Mouse (Mus musculus): ENCODE data around the gene Ep300. TPM values are rescaled to one million over a fixed set of nuclear protein-coding genes. Genes with fewer than 3 reads are reported as not detected.
"Not testable (repeated sequence)": the region's sequence is repeated elsewhere in the genome, so short reads cannot be mapped to it uniquely, and the experiment has no call there.

The Ep300 gene
- polyA plus RNA-seq, 1 experiment from 2014 or later = 24.8 TPM

GRCm38 (mm10) chr15:81694891-81695290 lies 109.7 kb downstream of the Ep300 start:
- H3K27ac ChIP-seq = peak overlapping the region; percentile 5; the same call in 1 of the 2 replicates
- peaks cover 40% of the 10 kb centered on the region for H3K27me3 ChIP-seq (ENCODE audit: control insufficient read depth, insufficient read depth, low read length)
- no peak for DNase-seq (ENCODE audit: low spot score)
- peak overlapping the region; percentile 83 for H3K9ac ChIP-seq
- peaks cover 17% of the 10 kb centered on the region; the same call in 1 of the 2 replicates for H3K4me1 ChIP-seq (replicated peaks; ENCODE audit: control insufficient read depth, insufficient read depth, low read length)
- no peak for ATAC-seq (ENCODE audit: low FRiP score)
- H3K4me2 ChIP-seq (replicated peaks) = peak overlapping the region; percentile 95
- peak overlapping the region; percentile 56 for H3K4me3 ChIP-seq (replicated peaks; ENCODE audit: low read length)
- no peaks in the 10 kb centered on the region for H3K9me3 ChIP-seq (ENCODE audit: control insufficient read depth, low read length)
- no peaks in the 10 kb centered on the region for H3K36me3 ChIP-seq (replicated peaks; ENCODE audit: control insufficient read depth, insufficient read depth)
- 30% methylated on average over 14 of the region's 19 CpGs for WGBS

- Histone ChIP-seq H3K4me1 (replicated peaks; ENCODE audit: control insufficient read depth, insufficient read depth, low read length) (peaks cover 17% of the 10 kb centered on the region; the same call in 1 of the 2 replicates), H3K4me2 (replicated peaks) (0 out of 2 replicates have a peak within 1 kb of the TSS, but pooled peaks have one; percentile 15), H3K4me3 (replicated peaks; ENCODE audit: low read length) (no peak within 1 kb of the TSS), H3K27ac (peak within 1 kb of the TSS; percentile 39; the same call in 1 of the 2 replicates), H3K9ac (no peak within 1 kb of the TSS), H3K36me3 (replicated peaks; ENCODE audit: control insufficient read depth, insufficient read depth) (0 out of 2 replicates have a peak, but pooled peaks cover under 1% of the 10 kb centered on the region), H3K9me3 (ENCODE audit: control insufficient read depth, low read length) (no peaks in the 10 kb centered on the region), H3K27me3 (ENCODE audit: control insufficient read depth, insufficient read depth, low read length) (peaks cover 33% of the 10 kb centered on the region)
- WGBS = 52% methylated on average over 7 of the region's 7 CpGs
- ATAC-seq (ENCODE audit: low FRiP score) = peak; percentile 39; the same call in 1 of the 2 replicates
- no peak for DNase-seq (ENCODE audit: low spot score)
Measured at GRCm38 (mm10) chr15:81697175-81697574, 112.0 kb downstream of the Ep300 start, which contains the start of gene Chadl. Gene Chadl (minus strand): TSS chr15:81697287.

- no peak overlapping the region for H3K27ac ChIP-seq
- ATAC-seq (ENCODE audit: low FRiP score) = no peak
- H3K36me3 ChIP-seq (replicated peaks; ENCODE audit: control insufficient read depth, insufficient read depth) = peaks cover 7% of the 10 kb centered on the region; the same call in 1 of the 2 replicates
- H3K4me1 ChIP-seq (replicated peaks; ENCODE audit: control insufficient read depth, insufficient read depth, low read length) = peaks cover 16% of the 10 kb centered on the region; the same call in 1 of the 2 replicates
- H3K4me2 ChIP-seq (replicated peaks) = no peak overlapping the region
- no peak overlapping the region for H3K4me3 ChIP-seq (replicated peaks; ENCODE audit: low read length)
- no peaks in the 10 kb centered on the region for H3K9me3 ChIP-seq (ENCODE audit: control insufficient read depth, low read length)
- DNase-seq (ENCODE audit: low spot score) = peak; percentile 31
- WGBS = 51% methylated on average over 3 of the region's 3 CpGs
- peaks cover 26% of the 10 kb centered on the region for H3K27me3 ChIP-seq (ENCODE audit: control insufficient read depth, insufficient read depth, low read length)
- H3K9ac ChIP-seq = no peak overlapping the region
Measured at GRCm38 (mm10) chr15:81697847-81698246, 112.7 kb downstream of the Ep300 start.

- DNase-seq (ENCODE audit: low spot score) (no peak), ATAC-seq (ENCODE audit: low FRiP score) (no peak)
- H3K9ac ChIP-seq = no peak overlapping the region
- H3K4me1 ChIP-seq (replicated peaks; ENCODE audit: control insufficient read depth, insufficient read depth, low read length) = peaks cover 10% of the 10 kb centered on the region; the same call in 1 of the 2 replicates
- H3K4me2 ChIP-seq (replicated peaks) = no peak overlapping the region
- H3K9me3 ChIP-seq (ENCODE audit: control insufficient read depth, low read length) = no peaks in the 10 kb centered on the region
- no peak overlapping the region for H3K27ac ChIP-seq
- 72% methylated on average over 2 of the region's 2 CpGs for WGBS
- peaks cover 20% of the 10 kb centered on the region for H3K27me3 ChIP-seq (ENCODE audit: control insufficient read depth, insufficient read depth, low read length)
- peaks cover 14% of the 10 kb centered on the region; the same call in 1 of the 2 replicates for H3K36me3 ChIP-seq (replicated peaks; ENCODE audit: control insufficient read depth, insufficient read depth)
- H3K4me3 ChIP-seq (replicated peaks; ENCODE audit: low read length) = no peak overlapping the region
Measured at GRCm38 (mm10) chr15:81698532-81698931, 113.4 kb downstream of the Ep300 start.

- Histone ChIP-seq H3K4me3 (replicated peaks; ENCODE audit: low read length) (no peak overlapping the region), H3K36me3 (replicated peaks; ENCODE audit: control insufficient read depth, insufficient read depth) (peaks cover 30% of the 10 kb centered on the region), H3K27me3 (ENCODE audit: control insufficient read depth, insufficient read depth, low read length) (peaks cover 5% of the 10 kb centered on the region; the same call in 1 of the 2 replicates), H3K9me3 (ENCODE audit: control insufficient read depth, low read length) (no peaks in the 10 kb centered on the region), H3K27ac (no peak overlapping the region), H3K9ac (no peak overlapping the region), H3K4me2 (replicated peaks) (no peak overlapping the region), H3K4me1 (replicated peaks; ENCODE audit: control insufficient read depth, insufficient read depth, low read length) (no peaks in the 10 kb centered on the region)
- DNase-seq (ENCODE audit: low spot score) (no peak), ATAC-seq (ENCODE audit: low FRiP score) (no peak)
- WGBS = 68% methylated on average over 2 of the region's 2 CpGs
Measured at GRCm38 (mm10) chr15:81700161-81700560, 115.0 kb downstream of the Ep300 start.

GRCm38 (mm10) chr15:81700601-81701000 lies 115.5 kb downstream of the Ep300 start:
- 87% methylated on average over 8 of the region's 8 CpGs for WGBS
- DNase-seq (ENCODE audit: low spot score) = no peak
- Histone ChIP-seq H3K36me3 (replicated peaks; ENCODE audit: control insufficient read depth, insufficient read depth) (peaks cover 35% of the 10 kb centered on the region), H3K4me1 (replicated peaks; ENCODE audit: control insufficient read depth, insufficient read depth, low read length) (no peaks in the 10 kb centered on the region), H3K4me2 (replicated peaks) (no peak overlapping the region), H3K27me3 (ENCODE audit: control insufficient read depth, insufficient read depth, low read length) (peaks cover 2% of the 10 kb centered on the region; the same call in 1 of the 2 replicates), H3K27ac (no peak overlapping the region), H3K9me3 (ENCODE audit: control insufficient read depth, low read length) (no peaks in the 10 kb centered on the region), H3K9ac (no peak overlapping the region), H3K4me3 (replicated peaks; ENCODE audit: low read length) (no peak overlapping the region)
- no peak for ATAC-seq (ENCODE audit: low FRiP score)

GRCm38 (mm10) chr15:81701350-81701749 lies 116.2 kb downstream of the Ep300 start:
- 77% methylated on average over 4 of the region's 4 CpGs for WGBS
- not testable (repeated sequence) for H3K27me3 ChIP-seq (ENCODE audit: control insufficient read depth, insufficient read depth, low read length); H3K9me3 ChIP-seq (ENCODE audit: control insufficient read depth, low read length); DNase-seq (ENCODE audit: low spot score); H3K27ac ChIP-seq; H3K4me2 ChIP-seq (replicated peaks); H3K4me1 ChIP-seq (replicated peaks; ENCODE audit: control insufficient read depth, insufficient read depth, low read length); H3K4me3 ChIP-seq (replicated peaks; ENCODE audit: low read length); H3K9ac ChIP-seq; ATAC-seq (ENCODE audit: low FRiP score)
- H3K36me3 ChIP-seq (replicated peaks; ENCODE audit: control insufficient read depth, insufficient read depth) = peaks cover 42% of the 10 kb centered on the region

Small RNAs within 50 kb of the gene (microRNA-seq; reads per million reads assigned to microRNA genes)
- gene Gm23880 = not detected

Other genes starting within 250 kb of the Ep300 start
- gene Slc25a17, start 224.5 kb upstream of the Ep300 start, polyA plus RNA-seq (2014; fragmentation: Nextera tagmentation; extraction: Ambion mirVana) = 130 and 140 TPM in 2 replicates
- gene St13, start 185.3 kb upstream of the Ep300 start, polyA plus RNA-seq (2014; fragmentation: Nextera tagmentation; extraction: Ambion mirVana) = 172 and 185 TPM in 2 replicates
- 3.8 and 5.3 TPM in 2 replicates for gene Xpnpep3, start 185.2 kb upstream of the Ep300 start, polyA plus RNA-seq (2014; fragmentation: Nextera tagmentation; extraction: Ambion mirVana)
- 0.39 and 1.1 TPM in 2 replicates for gene Dnajb7, start 177.1 kb upstream of the Ep300 start, polyA plus RNA-seq (2014; fragmentation: Nextera tagmentation; extraction: Ambion mirVana)
- gene Rbx1, start 119.1 kb upstream of the Ep300 start, polyA plus RNA-seq (2014; fragmentation: Nextera tagmentation; extraction: Ambion mirVana) = 452 and 483 TPM in 2 replicates
- gene L3mbtl2, start 78.5 kb downstream of the Ep300 start, polyA plus RNA-seq (2014; fragmentation: Nextera tagmentation; extraction: Ambion mirVana) = 26.2 and 27.9 TPM in 2 replicates
- 29.7 and 32.0 TPM in 2 replicates for gene Chadl, start 111.9 kb downstream of the Ep300 start, polyA plus RNA-seq (2014; fragmentation: Nextera tagmentation; extraction: Ambion mirVana)
- gene Zc3h7b, start 159.7 kb downstream of the Ep300 start, polyA plus RNA-seq (2014; fragmentation: Nextera tagmentation; extraction: Ambion mirVana) = 58.9 and 62.7 TPM in 2 replicates
- 117 and 135 TPM in 2 replicates for gene Rangap1, start 160.2 kb downstream of the Ep300 start, polyA plus RNA-seq (2014; fragmentation: Nextera tagmentation; extraction: Ambion mirVana)
- gene Tef, start 217.1 kb downstream of the Ep300 start, polyA plus RNA-seq (2014; fragmentation: Nextera tagmentation; extraction: Ambion mirVana) = 16.8 and 18.7 TPM in 2 replicates

All from hindbrain, embryonic 14.5 days (tissue).